Mouse (Mus musculus) cerebellum, adult 9-11 months (tissue): ENCODE data around the gene Gabpa.
A peak's percentile ranks its signal among the peaks of the same experiment; 100 is the strongest.

ENCODE experiments used
- DNase-seq: peaks from one replicate; pipeline ENCODE4 v3.0.0; 2022

Gene Gabpa

GRCm38 (mm10) chr16:84834745-84835440, at the start of gene Gabpa:
TSS of gene Gabpa (plus strand) at chr16:84834925.
- DNase-seq, result peak; percentile 97

GRCm38 (mm10) chr16:84784966-84785365, 49.8 kb upstream of the Gabpa start:
- no peak for DNase-seq

GRCm38 (mm10) chr16:84790595-84791165, 44.0 kb upstream of the Gabpa start:
- no peak for DNase-seq

GRCm38 (mm10) chr16:84793401-84793800, 41.3 kb upstream of the Gabpa start:
- no peak for DNase-seq

GRCm38 (mm10) chr16:84795337-84795736, 39.4 kb upstream of the Gabpa start:
- no peak for DNase-seq

- no peak for DNase-seq
These were observed 38.0 kb upstream of the Gabpa start for GRCm38 (mm10) chr16:84796678-84797077.

- no peak for DNase-seq
These were observed 34.7 kb upstream of the Gabpa start for GRCm38 (mm10) chr16:84800038-84800437.

GRCm38 (mm10) chr16:84802217-84802616, 32.5 kb upstream of the Gabpa start:
- no peak for DNase-seq

GRCm38 (mm10) chr16:84804866-84805265, 29.9 kb upstream of the Gabpa start:
- DNase-seq, result no peak

- DNase-seq, result no peak
These were observed 28.6 kb upstream of the Gabpa start for GRCm38 (mm10) chr16:84806175-84806574.

- DNase-seq, result no peak
These were observed 26.9 kb upstream of the Gabpa start for GRCm38 (mm10) chr16:84807874-84808273.

- DNase-seq, result no peak
These were observed 24.5 kb upstream of the Gabpa start for GRCm38 (mm10) chr16:84810254-84810653.

- DNase-seq, result no peak
These were observed 20.9 kb upstream of the Gabpa start for GRCm38 (mm10) chr16:84813852-84814251.

- no peak for DNase-seq
These were observed 20.2 kb upstream of the Gabpa start for GRCm38 (mm10) chr16:84814511-84814910.

- DNase-seq, result no peak
These were observed 17.3 kb upstream of the Gabpa start for GRCm38 (mm10) chr16:84817423-84817822.

GRCm38 (mm10) chr16:84825009-84825408, 9.7 kb upstream of the Gabpa start:
- no peak for DNase-seq

- no peak for DNase-seq
These were observed 3.0 kb upstream of the Gabpa start for GRCm38 (mm10) chr16:84831696-84832095.

GRCm38 (mm10) chr16:84832736-84833135, 2.0 kb upstream of the Gabpa start:
- peak; percentile 89 for DNase-seq

- DNase-seq, result no peak
These were observed 381 bp upstream of the Gabpa start for GRCm38 (mm10) chr16:84834344-84834743.

GRCm38 (mm10) chr16:84835441-84835822, 707 bp downstream of the Gabpa start, which contains the start of gene Atp5j:
TSS of gene Atp5j (minus strand) at chr16:84835625.
- DNase-seq, result peak; percentile 89

- peak; percentile 85 for DNase-seq
These were observed 1.4 kb downstream of the Gabpa start for GRCm38 (mm10) chr16:84835823-84836743.

- DNase-seq, result no peak
These were observed 3.9 kb downstream of the Gabpa start for GRCm38 (mm10) chr16:84838576-84838975.

- no peak for DNase-seq
These were observed 18.8 kb downstream of the Gabpa start for GRCm38 (mm10) chr16:84853492-84853891.

- no peak for DNase-seq
These were observed 29.9 kb downstream of the Gabpa start for GRCm38 (mm10) chr16:84864656-84865055.
